Mouse (Mus musculus) intestine, postnatal 0 days (tissue): ENCODE measurements around the gene Tmem50a. TPM values are rescaled to one million over a fixed set of nuclear protein-coding genes. Genes with fewer than 3 reads are reported as not detected.
"Not testable (repeated sequence)": the region's sequence is repeated elsewhere in the genome, so short reads cannot be mapped to it uniquely, and the experiment has no call there.

Experiments used
- ATAC-seq: fragments of 200-750 bp; cut with Nextera tagmentation; 2 replicates; pipeline ENCODE4 v1.8.0; 2017; ENCODE audit warnings: mild to moderate bottlenecking, moderate TSS enrichment, moderate library complexity
- H3K27ac ChIP-seq: fragments of 300-500 bp; sonication (generic); 2 replicates; pipeline ENCODE4 v1.5.1; 2014; ENCODE audit warnings: mild to moderate bottlenecking, low read depth, low read length, moderate library complexity
- H3K27me3 ChIP-seq: fragments of 300-500 bp; sonication (generic); replicated peaks from 2 replicates; pipeline ENCODE4 v1.6.1; 2014; ENCODE audit warnings: low read length, mixed read lengths; ENCODE audit not compliant: control insufficient read depth, insufficient read depth
- H3K36me3 ChIP-seq: fragments of 300-500 bp; sonication (generic); 2 replicates; pipeline ENCODE4 v1.6.1; 2014; ENCODE audit warnings: mild to moderate bottlenecking, moderate library complexity; ENCODE audit not compliant: control insufficient read depth, insufficient read depth
- H3K4me1 ChIP-seq: fragments of 300-500 bp; sonication (generic); replicated peaks from 2 replicates; pipeline ENCODE4 v1.6.1; 2014; ENCODE audit warnings: antibody characterized with exemption, low read length, mixed read lengths; ENCODE audit not compliant: control insufficient read depth, insufficient read depth
- H3K4me2 ChIP-seq: fragments of 300-500 bp; sonication (generic); replicated peaks from 2 replicates; pipeline ENCODE4 v1.6.1; 2014; ENCODE audit warnings: low read depth, mild to moderate bottlenecking, moderate library complexity
- H3K4me3 ChIP-seq: fragments of 300-500 bp; sonication (generic); 2 replicates; pipeline ENCODE4 v1.5.1; 2014; ENCODE audit warnings: low read depth, low read length
- H3K9ac ChIP-seq: fragments of 300-500 bp; sonication (generic); 2 replicates; pipeline ENCODE4 v1.6.1; 2014; ENCODE audit warnings: mild to moderate bottlenecking, low read depth, low read length
- H3K9me3 ChIP-seq: fragments of 300-500 bp; sonication (generic); 2 replicates; pipeline ENCODE4 v1.6.1; 2016; ENCODE audit warnings: mixed run types; ENCODE audit not compliant: control insufficient read depth
- CTCF ChIP-seq: sonication (generic); IDR thresholded peaks from 2 replicates; pipeline ENCODE4 v1.5.1; 2016; ENCODE audit warnings: low read depth, mild to moderate bottlenecking, control low read depth, antibody characterized with exemption, moderate library complexity
- WGBS: fragments of 180-500 bp; shearing (Covaris S2); extraction: QIAGEN DNeasy Blood & Tissue Kit; methylation state at CpG from one replicate; pipeline ENCODE4 v1.1.7; 2014; 5-methylcytosine and 5-hydroxymethylcytosine counted together
- polyA plus RNA-seq: library from polyadenylated mRNA; unstranded; fragments of >200 nt; fragmentation: Nextera tagmentation; extraction: Ambion mirVana; gene quantifications from 2 replicates; pipeline ENCODE4 v1.2.1, GENCODE M21; 2015

Gene Tmem50a
- polyA plus RNA-seq, 1 experiment from 2014 or later: 129 TPM

GRCm38 (mm10) chr4:134914122-134914863, 531 bp downstream of the Tmem50a start:
- Histone ChIP-seq H3K9me3 (no peaks in the 10 kb centered on the region), H3K36me3 (peaks cover 14% of the 10 kb centered on the region), H3K4me2 (peak overlapping the region; percentile 77), H3K27ac (peak overlapping the region; percentile 92), H3K27me3 (no peaks in the 10 kb centered on the region), H3K4me3 (peak overlapping the region; percentile 89), H3K4me1 (no peaks in the 10 kb centered on the region), H3K9ac (peak overlapping the region; percentile 91)
- no peak for TF ChIP-seq CTCF
- peak; percentile 67 for ATAC-seq
- under 1% methylated on average over 43 of the region's 43 CpGs for WGBS

GRCm38 (mm10) chr4:134913413-134913812, 1.4 kb downstream of the Tmem50a start:
- no peak for ATAC-seq
- Histone ChIP-seq H3K4me1 (no peaks in the 10 kb centered on the region), H3K4me2 (peak overlapping the region; percentile 77; the same call in 1 of the 2 replicates), H3K9ac (no peak overlapping the region), H3K27ac (no peak overlapping the region), H3K27me3 (no peaks in the 10 kb centered on the region), H3K9me3 (no peaks in the 10 kb centered on the region), H3K36me3 (peaks cover 22% of the 10 kb centered on the region), H3K4me3 (no peak overlapping the region)
- 32% methylated on average over 3 of the region's 3 CpGs for WGBS
- TF ChIP-seq CTCF: peak; percentile 89

GRCm38 (mm10) chr4:134911406-134911805, 3.4 kb downstream of the Tmem50a start:
- not testable (repeated sequence) for H3K27me3 ChIP-seq, H3K9me3 ChIP-seq, ATAC-seq, H3K9ac ChIP-seq, H3K4me2 ChIP-seq, H3K27ac ChIP-seq, H3K4me1 ChIP-seq, H3K4me3 ChIP-seq
- H3K36me3 ChIP-seq: peaks cover 41% of the 10 kb centered on the region
- WGBS: 93% methylated on average over 6 of the region's 8 CpGs

- 84% methylated on average over 7 of the region's 7 CpGs for WGBS
- no peak for TF ChIP-seq CTCF
- H3K27ac ChIP-seq: no peak overlapping the region
- H3K4me1 ChIP-seq: no peaks in the 10 kb centered on the region
- no peak overlapping the region for H3K4me3 ChIP-seq
- peaks cover 91% of the 10 kb centered on the region for H3K36me3 ChIP-seq
- ATAC-seq: no peak
- no peaks in the 10 kb centered on the region for H3K27me3 ChIP-seq
- no peak overlapping the region for H3K4me2 ChIP-seq
- no peaks in the 10 kb centered on the region for H3K9me3 ChIP-seq
- H3K9ac ChIP-seq: no peak overlapping the region
These were observed 11.8 kb downstream of the Tmem50a start for GRCm38 (mm10) chr4:134903046-134903445.

- no peaks in the 10 kb centered on the region for H3K27me3 ChIP-seq
- H3K9me3 ChIP-seq: no peaks in the 10 kb centered on the region
- no peak overlapping the region for H3K4me3 ChIP-seq
- H3K4me1 ChIP-seq: no peaks in the 10 kb centered on the region
- no peak for ATAC-seq
- 94% methylated on average over 8 of the region's 8 CpGs for WGBS
- H3K36me3 ChIP-seq: peaks cover 92% of the 10 kb centered on the region
- no peak overlapping the region for H3K9ac ChIP-seq
- no peak overlapping the region for H3K4me2 ChIP-seq
- no peak overlapping the region for H3K27ac ChIP-seq
- no peak for TF ChIP-seq CTCF
These were observed 13.7 kb downstream of the Tmem50a start for GRCm38 (mm10) chr4:134901126-134901525.

GRCm38 (mm10) chr4:134897256-134897655, 17.6 kb downstream of the Tmem50a start:
- peaks cover 60% of the 10 kb centered on the region for H3K36me3 ChIP-seq
- H3K4me2 ChIP-seq: no peak overlapping the region
- no peaks in the 10 kb centered on the region for H3K9me3 ChIP-seq
- H3K9ac ChIP-seq: no peak overlapping the region
- no peak overlapping the region for H3K4me3 ChIP-seq
- H3K4me1 ChIP-seq: no peaks in the 10 kb centered on the region
- no peak for TF ChIP-seq CTCF
- H3K27ac ChIP-seq: no peak overlapping the region
- H3K27me3 ChIP-seq: no peaks in the 10 kb centered on the region
- 86% methylated on average over 6 of the region's 6 CpGs for WGBS
- ATAC-seq: no peak
